Mouse (Mus musculus) megakaryocyte progenitor cell, adult 5-6 weeks (primary cell): ENCODE data around the gene Ing4. TPM values are rescaled to one million over a fixed set of nuclear protein-coding genes. Genes with fewer than 3 reads are reported as not detected.
A peak's percentile ranks its signal among the peaks of the same experiment; 100 is the strongest.

Source experiments
- ATAC-seq: replicated peaks from 2 replicates; pipeline ENCODE4 v1.8.0; 2016; ENCODE audit warnings: mild to moderate bottlenecking, moderate TSS enrichment, inconsistent platforms; ENCODE audit not compliant: poor library complexity
- total RNA-seq, 2 experiments: library from RNA; stranded (forward) in 1 of 2; stranded (reverse) in 1 of 2; fragments of 157-497, 149-512 nt in 1 of 2; fragments of 200-1000 nt in 1 of 2; gene quantifications; 2 replicates each; pipeline versions ENCODE4 v1.2.3 to v1.2.4; 2015 to 2017

Gene Ing4
- total RNA-seq (2015) (22.8 and 25.2 TPM in 2 replicates), total RNA-seq (2017) (44.4 and 49.8 TPM in 2 replicates)

GRCm38 (mm10) chr6:125039533-125040153 is at the start of gene Ing4:
Ing4 (plus strand) TSS chr6:125039760.
- peak; percentile 91 for ATAC-seq

- no peak for ATAC-seq
These were observed 47.3 kb upstream of the Ing4 start for GRCm38 (mm10) chr6:124992241-124992640.

- ATAC-seq: no peak
These were observed 46.2 kb upstream of the Ing4 start for GRCm38 (mm10) chr6:124993365-124993764.

GRCm38 (mm10) chr6:124993876-124994275 is 45.7 kb upstream of the Ing4 start:
- no peak for ATAC-seq

GRCm38 (mm10) chr6:124995246-124995645 is 44.3 kb upstream of the Ing4 start:
- no peak for ATAC-seq

GRCm38 (mm10) chr6:124995831-124996403 is 43.6 kb upstream of the Ing4 start:
- no peak for ATAC-seq

GRCm38 (mm10) chr6:124996551-124997501 is 42.7 kb upstream of the Ing4 start, which contains the start of gene Pianp:
Pianp (plus strand) TSS chr6:124996694.
- ATAC-seq: peak; percentile 92

- no peak for ATAC-seq
These were observed 41.5 kb upstream of the Ing4 start for GRCm38 (mm10) chr6:124998066-124998465.

GRCm38 (mm10) chr6:124999091-124999490 is 40.5 kb upstream of the Ing4 start:
- no peak for ATAC-seq

- no peak for ATAC-seq
These were observed 40.0 kb upstream of the Ing4 start for GRCm38 (mm10) chr6:124999546-124999945.

GRCm38 (mm10) chr6:125003706-125004105 is 35.9 kb upstream of the Ing4 start:
- ATAC-seq: no peak

- no peak for ATAC-seq
These were observed 34.5 kb upstream of the Ing4 start for GRCm38 (mm10) chr6:125005086-125005485.

GRCm38 (mm10) chr6:125008060-125008459 is 31.5 kb upstream of the Ing4 start:
- no peak for ATAC-seq

- peak; percentile 94 for ATAC-seq
These were observed 30.9 kb upstream of the Ing4 start for GRCm38 (mm10) chr6:125008586-125009128.

GRCm38 (mm10) chr6:125009129-125009180 is 30.6 kb upstream of the Ing4 start, which contains the start of gene Zfp384:
Zfp384 (plus strand) TSS chr6:125009145.
- ATAC-seq: no peak

- ATAC-seq: peak; percentile 68
These were observed 30.1 kb upstream of the Ing4 start for GRCm38 (mm10) chr6:125009181-125010073.

GRCm38 (mm10) chr6:125017682-125018081 is 21.9 kb upstream of the Ing4 start:
- ATAC-seq: peak; percentile 88

GRCm38 (mm10) chr6:125030532-125030931 is 9.0 kb upstream of the Ing4 start:
- peak; percentile 99 for ATAC-seq

GRCm38 (mm10) chr6:125031604-125032003 is 8.0 kb upstream of the Ing4 start:
- no peak for ATAC-seq

GRCm38 (mm10) chr6:125038666-125039065 is 894 bp upstream of the Ing4 start:
- ATAC-seq: no peak

GRCm38 (mm10) chr6:125039131-125039530 is 429 bp upstream of the Ing4 start:
- peak; percentile 17 for ATAC-seq
